10 mouse cellular contexts compared by ENCODE assay signal in genomic region chr10:75936909-75937667, GRCm38 (mm10). TPM values are rescaled to one million over a fixed set of nuclear protein-coding genes. Genes with fewer than 3 reads are reported as not detected.
A peak's percentile ranks its signal among the peaks of the same experiment; 100 is the strongest.
DNase-seq lines count a peak whose midpoint lies in the region; ATAC-seq and TF ChIP-seq lines count a peak whose summit lies in the region.
"Had no signal": no experiment of that assay in that cellular context is flagged by ENCODE, and none has a peak within 500 bp of the region (broad histone marks: within the 10 kb centered on the region; RNA-seq: fewer than 3 reads in every experiment).

No protein-coding gene starts in this region.

- intact Hi-C loops in heart, postnatal 14 days (cut with DNase I), result no loop called here

- no peak for ATAC-seq in heart, embryonic 11.5 days (replicated peaks; ENCODE audit: insufficient number of reproducible peaks, low FRiP score, low TSS enrichment)
- ATAC-seq in kidney, embryonic 16.5 days (ENCODE audit: low FRiP score, low TSS enrichment), result no peak

- 0 out of 2 replicates have a peak, but pooled peaks have one; percentile 5 for TF ChIP-seq CTCF in testis, adult 2 months (IDR thresholded peaks at IDR 0.05; ENCODE audit: control insufficient read depth, insufficient read depth, insufficient replicate concordance, low read depth, low read length)

- H3K27me3 ChIP-seq in heart, embryonic 11.5 days (ENCODE audit: control insufficient read depth, insufficient read depth, low read length), result peaks cover 8% of the 10 kb centered on the region
- no peaks in the 10 kb centered on the region for H3K27me3 ChIP-seq in testis, adult 2 months (ENCODE audit: control insufficient read depth, insufficient read depth, low read length)
- H3K27me3 ChIP-seq in kidney, embryonic 16.5 days (ENCODE audit: insufficient read depth, low read length), result no peaks in the 10 kb centered on the region

- no peaks in the 10 kb centered on the region for H3K36me3 ChIP-seq in heart, embryonic 11.5 days (ENCODE audit: control insufficient read depth, insufficient read depth, low read length)
- no peaks in the 10 kb centered on the region for H3K36me3 ChIP-seq in testis, adult 2 months (ENCODE audit: control insufficient read depth, insufficient read depth, low read length)
- H3K36me3 ChIP-seq in kidney, embryonic 16.5 days (ENCODE audit: insufficient read depth, low read length), result no peaks in the 10 kb centered on the region

- H3K4me1 ChIP-seq in heart, embryonic 11.5 days (ENCODE audit: control insufficient read depth, insufficient read depth, low read length), result peaks cover 16% of the 10 kb centered on the region
- peaks cover 14% of the 10 kb centered on the region for H3K4me1 ChIP-seq in testis, adult 2 months (ENCODE audit: control insufficient read depth, insufficient read depth, low read length)
- H3K4me1 ChIP-seq in kidney, embryonic 16.5 days (ENCODE audit: insufficient read depth, low read length), result peaks cover 32% of the 10 kb centered on the region

- peak overlapping the region; percentile 65 for H3K4me3 ChIP-seq in heart, embryonic 11.5 days (ENCODE audit: low read depth, low read length)
- peak overlapping the region; percentile 10; the same call in 1 of the 2 replicates for H3K4me3 ChIP-seq in testis, adult 2 months (ENCODE audit: control insufficient read depth, low read depth, low read length)
- H3K4me3 ChIP-seq in kidney, embryonic 16.5 days (ENCODE audit: low read length), result peak overlapping the region; percentile 71

- no peaks in the 10 kb centered on the region for H3K9me3 ChIP-seq in heart, embryonic 11.5 days (replicated peaks; ENCODE audit: control insufficient read depth, low read length)
- no peaks in the 10 kb centered on the region for H3K9me3 ChIP-seq in kidney, embryonic 16.5 days (ENCODE audit: low read length)
- H3K9me3 ChIP-seq: megakaryocyte, embryonic 14.5 days had no signal

- WGBS in heart, embryonic 11.5 days (ENCODE audit: insufficient replicate concordance), result 29% methylated on average over 18 of the region's 18 CpGs
- WGBS in kidney, embryonic 16.5 days, result 58% methylated on average over 18 of the region's 18 CpGs

- H3K27ac ChIP-seq in heart, embryonic 11.5 days (ENCODE audit: low read depth, low read length), result no peak overlapping the region
- peak overlapping the region; percentile 68 for H3K27ac ChIP-seq in testis, adult 2 months (ENCODE audit: control insufficient read depth, insufficient read depth, low read depth, low read length)
- no peak overlapping the region for H3K27ac ChIP-seq in kidney, embryonic 16.5 days (ENCODE audit: low read length)

- peak overlapping the region; percentile 83 for H3K9ac ChIP-seq in heart, embryonic 11.5 days (ENCODE audit: low read depth, low read length)
- no peak overlapping the region for H3K9ac ChIP-seq in kidney, embryonic 16.5 days (replicated peaks; ENCODE audit: low read length)

- H3K4me2 ChIP-seq in heart, embryonic 11.5 days, result peak overlapping the region; percentile 67
- peak overlapping the region; percentile 73 for H3K4me2 ChIP-seq in kidney, embryonic 16.5 days (replicated peaks; ENCODE audit: low read depth, low read length)

- 0 out of 2 replicates have a peak, but pooled peaks have one; percentile 29 for TF ChIP-seq POLR2A in testis, adult 2 months (IDR thresholded peaks at IDR 0.05; ENCODE audit: control insufficient read depth, low read depth, low read length)

- DNase-seq in heart, postnatal 14 days, result no peak
- no peak for DNase-seq in testis, postnatal 10 days (ENCODE audit: low spot score)
- no peak for DNase-seq in right cerebral cortex, postnatal 4 days
- no peak for DNase-seq in gastrocnemius, adult 18-20 months (ENCODE audit: low spot score)
- no peak for DNase-seq in right cerebral cortex, adult 18-20 months

RNA-seq across cellular contexts. Expression of gene Mmp11, which starts 0.8 kb away (rescaled TPM):
- polyA plus RNA-seq in heart, embryonic 11.5 days (2014; fragmentation: Nextera tagmentation; extraction: Ambion mirVana), result 17.5 and 26.0 TPM in 2 replicates
- 1 to 10 TPM; 5.0 to 9.7 TPM for total RNA-seq in heart, postnatal 14 days (2021)
- polyA plus RNA-seq in testis, adult 2 months (2012; rRNA removed), result 6.9 and 7.5 TPM in 2 replicates
- polyA plus RNA-seq in kidney, embryonic 16.5 days (2015; fragmentation: Nextera tagmentation; extraction: Ambion mirVana), result 62.1 and 70.5 TPM in 2 replicates
- 1 to 10 TPM; 1.8 to 2.6 TPM for total RNA-seq in gastrocnemius, adult 18-20 months (2021)

RNA-seq across cellular contexts. Expression of gene Gm867, which starts 3.4 kb away (rescaled TPM):
- 2.3 and 2.8 TPM in 2 replicates for polyA plus RNA-seq in heart, embryonic 11.5 days (2014; fragmentation: Nextera tagmentation; extraction: Ambion mirVana)
- total RNA-seq in heart, postnatal 14 days (2021), result under 1 TPM in 1 of 2 experiments, not detected in 1; 0.24 TPM
- 1.1 and 1.3 TPM in 2 replicates for polyA plus RNA-seq in testis, adult 2 months (2012; rRNA removed)
- 0.40 and 0.50 TPM in 2 replicates for polyA plus RNA-seq in kidney, embryonic 16.5 days (2015; fragmentation: Nextera tagmentation; extraction: Ambion mirVana)
- not detected for total RNA-seq in gastrocnemius, adult 18-20 months (2021)
- total RNA-seq: gastrocnemius, postnatal 36 days had no signal

RNA-seq across cellular contexts. Expression of gene Chchd10, which starts 4.2 kb away (rescaled TPM):
- 414 and 441 TPM in 2 replicates for polyA plus RNA-seq in heart, embryonic 11.5 days (2014; fragmentation: Nextera tagmentation; extraction: Ambion mirVana)
- total RNA-seq in heart, postnatal 14 days (2021), result 1,000 to 10,000 TPM; 1,290 to 1,409 TPM
- polyA plus RNA-seq in testis, adult 2 months (2012; rRNA removed), result 64.5 and 78.9 TPM in 2 replicates
- 198 and 237 TPM in 2 replicates for polyA plus RNA-seq in kidney, embryonic 16.5 days (2015; fragmentation: Nextera tagmentation; extraction: Ambion mirVana)
- 1,000 to 10,000 TPM; 1,419 to 1,763 TPM for total RNA-seq in gastrocnemius, adult 18-20 months (2021)

RNA-seq across cellular contexts. Expression of gene Vpreb3, which starts 5.8 kb away (rescaled TPM):
- polyA plus RNA-seq in heart, embryonic 11.5 days (2014; fragmentation: Nextera tagmentation; extraction: Ambion mirVana), result 0.89 and 0.92 TPM in 2 replicates
- under 1 TPM in 1 of 2 experiments, not detected in 1; 0.65 TPM for total RNA-seq in heart, postnatal 14 days (2021)
- polyA plus RNA-seq in testis, adult 2 months (2012; rRNA removed), result 1.2 and 2.3 TPM in 2 replicates
- 0.72 and 1.9 TPM in 2 replicates for polyA plus RNA-seq in kidney, embryonic 16.5 days (2015; fragmentation: Nextera tagmentation; extraction: Ambion mirVana)
- not detected for total RNA-seq in gastrocnemius, adult 18-20 months (2021)
- total RNA-seq: gastrocnemius, postnatal 36 days had no signal

RNA-seq across cellular contexts. Expression of gene Smarcb1, which starts 15.7 kb away (rescaled TPM):
- 131 and 139 TPM in 2 replicates for polyA plus RNA-seq in heart, embryonic 11.5 days (2014; fragmentation: Nextera tagmentation; extraction: Ambion mirVana)
- total RNA-seq in heart, postnatal 14 days (2021), result 10 to 100 TPM; 26.1 to 29.1 TPM
- 41.7 and 43.9 TPM in 2 replicates for polyA plus RNA-seq in testis, adult 2 months (2012; rRNA removed)
- 239 and 250 TPM in 2 replicates for polyA plus RNA-seq in kidney, embryonic 16.5 days (2015; fragmentation: Nextera tagmentation; extraction: Ambion mirVana)
- 10 to 100 TPM; 14.2 to 16.6 TPM for total RNA-seq in gastrocnemius, adult 18-20 months (2021)

Comparison
In these comparisons a context has a peak if more than half of its experiments do, and no peak if none do; other contexts are left out.
1. H3K4me3 ChIP-seq: peak in every context shown above with its lines; median percentile 71 in kidney, embryonic 16.5 days; 65 in heart, embryonic 11.5 days; 10 in testis, adult 2 months.